Mouse (Mus musculus) liver, postnatal 0 days (tissue): ENCODE data around the gene Plod2. TPM values are rescaled to one million over a fixed set of nuclear protein-coding genes. Genes with fewer than 3 reads are reported as not detected.

Source experiments
- ATAC-seq: fragments of 200-750 bp; cut with Nextera tagmentation; 2 replicates; pipeline ENCODE4 v1.8.0; 2017; ENCODE audit warnings: mild to moderate bottlenecking, moderate library complexity
- DNase-seq: peaks from one replicate; pipeline ENCODE4 v3.0.0-alpha.2; 2016
- H3K27ac ChIP-seq: fragments of 300-500 bp; sonication (generic); 2 replicates; pipeline ENCODE4 v1.5.1; 2014; ENCODE audit warnings: antibody characterized with exemption, moderate library complexity, mild to moderate bottlenecking, low read depth
- H3K27me3 ChIP-seq: fragments of 300-500 bp; sonication (generic); 2 replicates; pipeline ENCODE4 v1.6.1; 2014; ENCODE audit warnings: low read length, control low read depth, mixed read lengths; ENCODE audit not compliant: insufficient read depth
- H3K36me3 ChIP-seq: fragments of 300-500 bp; sonication (generic); replicated peaks from 2 replicates; pipeline ENCODE4 v1.6.1; 2014; ENCODE audit warnings: mild to moderate bottlenecking, control low read depth, low read length, moderate library complexity, mixed read lengths; ENCODE audit not compliant: insufficient read depth
- H3K4me1 ChIP-seq: fragments of 300-500 bp; sonication (generic); 2 replicates; pipeline ENCODE4 v1.6.1; 2014; ENCODE audit warnings: antibody characterized with exemption, mild to moderate bottlenecking, control low read depth; ENCODE audit not compliant: insufficient read depth
- H3K4me2 ChIP-seq: fragments of 300-500 bp; sonication (generic); 2 replicates; pipeline ENCODE4 v1.6.1; 2014; ENCODE audit warnings: low read depth, mild to moderate bottlenecking, low read length, moderate library complexity, mixed read lengths
- H3K4me3 ChIP-seq: fragments of 300-500 bp; sonication (generic); 2 replicates; pipeline ENCODE4 v1.5.1; 2014; ENCODE audit warnings: low read depth, low read length
- H3K9ac ChIP-seq: fragments of 300-500 bp; sonication (generic); replicated peaks from 2 replicates; pipeline ENCODE4 v1.6.1; 2014; ENCODE audit warnings: mild to moderate bottlenecking, moderate library complexity
- H3K9me3 ChIP-seq: fragments of 300-500 bp; sonication (generic); 2 replicates; pipeline ENCODE4 v1.6.1; 2016; ENCODE audit warnings: mild to moderate bottlenecking, control low read depth, low read length, mixed read lengths
- CTCF ChIP-seq: sonication (generic); IDR thresholded peaks from 2 replicates; pipeline ENCODE4 v1.5.1; 2016; ENCODE audit warnings: antibody characterized with exemption, low read depth
- EP300 ChIP-seq: IDR thresholded peaks from 2 replicates; pipeline ENCODE4 v1.6.1; 2016; ENCODE audit warnings: antibody characterized with exemption, low read depth, mild to moderate bottlenecking
- WGBS: fragments of 180-500 bp; shearing (Covaris S2); extraction: QIAGEN DNeasy Blood & Tissue Kit; methylation state at CpG from one replicate; pipeline ENCODE4 v1.1.7; 2014; ENCODE audit not compliant: insufficient replicate concordance; 5-methylcytosine and 5-hydroxymethylcytosine counted together
- polyA plus RNA-seq: library from polyadenylated mRNA; unstranded; fragments of >200 nt; fragmentation: Nextera tagmentation; extraction: Ambion mirVana; gene quantifications from 2 replicates; pipeline ENCODE4 v1.2.1, GENCODE M21; 2015

Gene Plod2
- polyA plus RNA-seq, 1 experiment from 2014 or later = 1.5 TPM

GRCm38 (mm10) chr9:92616418-92616817 is 74.4 kb downstream of the Plod2 start:
- Histone ChIP-seq H3K9ac (no peak overlapping the region), H3K4me1 (no peaks in the 10 kb centered on the region), H3K4me2 (no peak overlapping the region), H3K4me3 (no peak overlapping the region), H3K36me3 (no peaks in the 10 kb centered on the region), H3K27ac (no peak overlapping the region), H3K9me3 (no peaks in the 10 kb centered on the region), H3K27me3 (no peaks in the 10 kb centered on the region)
- no peak for DNase-seq
- no peak for TF ChIP-seq EP300
- TF ChIP-seq CTCF = no peak
- no peak for ATAC-seq
- WGBS = 83% methylated on average over 2 of the region's 2 CpGs

- ATAC-seq = no peak
- Histone ChIP-seq H3K4me2 (no peak overlapping the region), H3K27ac (no peak overlapping the region), H3K36me3 (no peaks in the 10 kb centered on the region), H3K4me3 (no peak overlapping the region), H3K4me1 (no peaks in the 10 kb centered on the region), H3K9me3 (no peaks in the 10 kb centered on the region), H3K27me3 (no peaks in the 10 kb centered on the region), H3K9ac (no peak overlapping the region)
- TF ChIP-seq EP300 (no peak), CTCF (no peak)
- WGBS = 78% methylated on average over 2 of the region's 2 CpGs
- no peak for DNase-seq
Observed at GRCm38 (mm10) chr9:92617376-92617775, 75.4 kb downstream of the Plod2 start.

GRCm38 (mm10) chr9:92620088-92620487 is 78.1 kb downstream of the Plod2 start:
- H3K27ac ChIP-seq = no peak overlapping the region
- no peak overlapping the region for H3K9ac ChIP-seq
- H3K4me3 ChIP-seq = no peak overlapping the region
- H3K27me3 ChIP-seq = no peaks in the 10 kb centered on the region
- DNase-seq = no peak
- H3K4me2 ChIP-seq = no peak overlapping the region
- no peak; the same call in 1 of the 2 replicates for ATAC-seq
- no peaks in the 10 kb centered on the region for H3K9me3 ChIP-seq
- TF ChIP-seq EP300 = no peak
- no peak for TF ChIP-seq CTCF
- H3K36me3 ChIP-seq = no peaks in the 10 kb centered on the region
- H3K4me1 ChIP-seq = no peaks in the 10 kb centered on the region
- WGBS = 53% methylated on average over 1 of the region's 1 CpGs

DNA sequence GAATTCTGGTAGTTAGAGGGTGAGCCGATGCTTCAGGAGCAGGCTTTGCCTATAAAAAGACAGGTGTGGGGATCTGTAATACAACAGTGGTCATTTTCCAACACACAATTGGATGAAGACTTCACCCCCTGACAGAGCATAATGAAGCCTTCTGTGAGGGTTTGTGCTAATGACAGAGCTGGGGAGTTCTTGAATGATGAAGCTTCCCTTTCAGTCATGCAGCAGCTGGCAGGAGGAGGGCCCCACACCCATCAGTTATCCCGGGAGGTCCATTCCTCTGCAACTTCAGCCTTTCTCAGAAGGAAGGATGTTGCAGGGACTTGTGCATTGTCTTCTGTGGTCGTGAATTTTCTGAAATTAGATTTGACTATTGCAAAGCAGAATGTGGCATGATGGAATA is 79.2 kb downstream of the Plod2 start:
- 66% methylated on average over 3 of the region's 3 CpGs for WGBS
- H3K36me3 ChIP-seq = no peaks in the 10 kb centered on the region
- H3K27me3 ChIP-seq = no peaks in the 10 kb centered on the region
- no peaks in the 10 kb centered on the region for H3K4me1 ChIP-seq
- ATAC-seq = no peak
- H3K9me3 ChIP-seq = no peaks in the 10 kb centered on the region
- TF ChIP-seq CTCF = no peak
- H3K4me3 ChIP-seq = no peak overlapping the region
- DNase-seq = no peak
- no peak overlapping the region for H3K4me2 ChIP-seq
- H3K27ac ChIP-seq = no peak overlapping the region
- H3K9ac ChIP-seq = no peak overlapping the region

DNA sequence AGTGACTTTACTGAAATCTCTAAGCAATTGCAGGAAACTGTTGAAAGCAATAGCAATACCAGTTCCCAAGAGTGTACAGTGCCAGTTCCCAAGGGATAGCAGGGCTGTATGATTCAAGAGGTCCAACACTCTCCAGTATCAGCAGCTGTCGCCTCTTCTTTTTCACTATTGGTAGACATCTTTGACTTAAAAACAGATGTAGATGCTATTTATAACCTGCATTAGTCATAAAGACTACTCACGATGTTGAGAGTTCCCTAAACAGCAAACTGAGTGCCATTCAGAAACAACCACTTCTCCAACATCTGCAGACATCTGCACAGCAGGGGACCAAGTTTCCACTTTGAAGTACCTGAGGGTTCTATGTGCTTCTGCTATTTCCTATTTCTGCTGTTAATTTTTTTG is 79.9 kb downstream of the Plod2 start:
- Histone ChIP-seq H3K9me3 (no peaks in the 10 kb centered on the region), H3K27ac (no peak overlapping the region), H3K27me3 (no peaks in the 10 kb centered on the region), H3K9ac (no peak overlapping the region), H3K4me3 (no peak overlapping the region), H3K4me1 (no peaks in the 10 kb centered on the region), H3K4me2 (no peak overlapping the region), H3K36me3 (no peaks in the 10 kb centered on the region)
- 34% methylated on average over 2 of the region's 2 CpGs for WGBS
- DNase-seq (no peak), ATAC-seq (no peak)
- no peak for TF ChIP-seq EP300
- no peak for TF ChIP-seq CTCF

DNA sequence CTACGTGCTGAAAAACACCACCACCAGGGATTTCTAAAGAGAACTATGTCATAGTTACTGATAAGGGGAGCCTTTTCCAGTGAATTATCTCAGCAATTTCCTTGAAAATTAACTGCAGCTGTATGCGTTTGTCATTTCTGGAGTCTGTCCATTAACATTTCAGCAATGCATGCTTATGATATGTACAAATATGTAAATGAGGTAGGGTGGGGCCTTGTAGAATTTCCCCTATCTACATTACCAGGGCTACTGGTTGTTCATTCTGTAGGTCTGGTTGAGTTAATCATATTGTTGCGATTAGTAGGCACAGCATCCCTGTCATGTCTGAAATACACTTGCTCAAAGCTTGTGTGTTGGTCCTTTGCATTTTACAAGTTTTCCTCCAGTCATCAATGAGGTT is 92.8 kb downstream of the Plod2 start:
- DNase-seq (no peak), ATAC-seq (no peak)
- no peak overlapping the region for H3K4me3 ChIP-seq
- H3K27me3 ChIP-seq = no peaks in the 10 kb centered on the region
- 0 out of 2 replicates have a peak, but pooled peaks cover 3% of the 10 kb centered on the region for H3K9me3 ChIP-seq
- H3K4me2 ChIP-seq = no peak overlapping the region
- WGBS = 65% methylated on average over 3 of the region's 3 CpGs
- no peak overlapping the region for H3K27ac ChIP-seq
- no peaks in the 10 kb centered on the region for H3K4me1 ChIP-seq
- no peaks in the 10 kb centered on the region for H3K36me3 ChIP-seq
- TF ChIP-seq EP300 (0 out of 2 replicates have a peak, but pooled peaks have one; percentile 24), CTCF (no peak)
- H3K9ac ChIP-seq = no peak overlapping the region

- ATAC-seq = no peak
- no peak overlapping the region for H3K27ac ChIP-seq
- H3K4me2 ChIP-seq = no peak overlapping the region
- no peaks in the 10 kb centered on the region for H3K9me3 ChIP-seq
- 69% methylated on average over 6 of the region's 6 CpGs for WGBS
- TF ChIP-seq CTCF = no peak
- no peaks in the 10 kb centered on the region for H3K27me3 ChIP-seq
- no peaks in the 10 kb centered on the region for H3K36me3 ChIP-seq
- H3K4me1 ChIP-seq = no peaks in the 10 kb centered on the region
- H3K4me3 ChIP-seq = no peak overlapping the region
- no peak overlapping the region for H3K9ac ChIP-seq
- DNase-seq = no peak
Observed at GRCm38 (mm10) chr9:92639200-92639897, 97.3 kb downstream of the Plod2 start.
